Mouse (Mus musculus) c-Kit-positive CD71-positive TER-119-positive erythroid progenitor cells, embryonic 14.5 days (primary cell): ENCODE data around the gene Pip4k2a.
A peak's percentile ranks its signal among the peaks of the same experiment; 100 is the strongest.

Source experiments
- DNase-seq: peaks from one replicate; pipeline ENCODE4 v3.0.0-alpha.2; 2013; ENCODE audit warnings: low spot score

The Pip4k2a gene

DNA sequence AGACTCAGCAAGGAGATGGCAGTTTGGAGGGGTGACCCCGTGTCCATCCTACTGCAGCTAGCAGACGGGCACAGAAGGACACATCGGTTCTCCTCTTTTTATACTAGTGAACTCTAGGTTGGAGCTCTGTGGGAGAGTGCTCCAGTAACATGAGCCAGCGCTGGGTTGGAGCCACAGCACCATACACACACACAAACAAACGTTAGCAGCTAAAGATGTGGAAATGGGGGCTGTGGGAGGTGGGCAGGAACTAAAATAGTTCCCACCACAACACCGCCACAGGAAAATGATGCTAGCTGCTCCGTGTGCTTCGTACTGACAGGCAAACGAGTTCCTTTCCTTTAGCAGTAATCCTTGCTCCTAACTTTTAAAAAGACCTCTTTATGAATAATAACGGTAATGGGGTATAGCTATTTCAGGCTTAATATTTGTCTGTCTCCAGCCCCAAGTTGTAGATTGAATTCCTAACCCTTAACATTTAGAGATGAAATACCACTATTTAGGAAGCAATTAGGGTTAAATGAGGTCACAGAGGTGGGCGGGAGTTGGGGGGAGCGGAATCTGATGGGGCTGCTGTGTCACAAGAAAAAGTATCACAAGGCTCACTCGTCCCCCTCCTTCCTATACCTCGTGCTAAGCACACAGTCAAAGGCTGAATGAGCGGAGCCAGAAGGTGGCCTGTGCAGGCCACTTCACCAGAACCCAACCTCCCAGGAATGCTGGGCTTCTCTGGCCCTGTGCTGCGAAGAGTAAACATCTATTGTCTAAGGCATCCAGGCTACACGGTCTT, 73.9 kb downstream of the Pip4k2a start:
- DNase-seq = no peak

DNA sequence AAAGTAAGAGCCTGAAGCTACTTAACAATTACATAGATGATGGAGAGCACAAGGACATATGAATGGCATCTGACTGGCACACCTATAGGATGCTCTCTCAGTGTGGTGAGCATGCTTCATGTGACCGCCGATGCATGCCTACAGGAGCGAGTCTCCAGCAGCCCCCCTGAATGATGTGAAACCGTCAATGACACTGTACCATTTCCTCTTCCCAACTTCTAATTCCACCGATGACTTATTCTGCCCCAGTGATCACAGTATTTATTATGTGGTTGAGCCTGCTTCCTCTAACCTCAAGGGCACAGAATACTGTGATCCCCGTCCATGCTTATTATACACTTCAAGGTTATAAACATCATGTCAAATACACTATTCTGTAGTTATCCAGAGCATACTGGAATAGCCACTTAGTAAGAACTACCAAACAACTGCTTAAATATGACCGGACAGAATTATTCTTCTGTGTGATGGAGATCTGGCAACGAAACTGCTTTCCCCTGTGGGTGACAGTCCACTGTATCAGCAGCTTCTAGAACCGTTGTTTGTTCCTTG, 74.8 kb downstream of the Pip4k2a start:
- DNase-seq = no peak

DNA sequence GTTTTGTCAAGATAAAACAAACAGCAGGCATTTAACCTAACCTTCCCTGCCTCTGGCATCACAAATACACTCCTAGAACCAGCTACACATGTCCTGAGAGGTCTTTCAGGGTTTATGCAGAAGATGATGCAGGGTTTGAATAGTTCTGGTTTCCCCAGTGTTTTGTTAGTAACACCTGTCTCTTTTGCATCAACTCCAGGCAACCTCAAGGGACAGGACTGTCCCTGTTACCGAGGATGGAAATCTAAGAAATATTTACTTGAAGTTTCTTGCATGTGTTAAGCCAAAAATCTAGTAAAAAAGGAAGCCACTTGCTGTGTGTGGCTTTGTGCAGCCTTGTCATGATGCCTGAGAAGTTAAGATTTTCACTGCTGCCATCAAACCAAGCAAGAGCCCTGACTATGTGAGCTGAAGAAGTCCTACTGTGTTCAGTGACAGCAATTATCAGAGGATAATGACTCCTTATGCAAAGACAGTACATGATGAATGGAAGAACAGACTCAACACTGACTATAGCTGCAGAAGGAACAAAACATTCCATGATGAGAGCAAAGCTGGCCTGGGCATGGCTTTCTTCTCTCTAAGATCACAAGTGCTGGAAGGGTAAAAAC, 76.3 kb downstream of the Pip4k2a start:
- DNase-seq = no peak

DNA sequence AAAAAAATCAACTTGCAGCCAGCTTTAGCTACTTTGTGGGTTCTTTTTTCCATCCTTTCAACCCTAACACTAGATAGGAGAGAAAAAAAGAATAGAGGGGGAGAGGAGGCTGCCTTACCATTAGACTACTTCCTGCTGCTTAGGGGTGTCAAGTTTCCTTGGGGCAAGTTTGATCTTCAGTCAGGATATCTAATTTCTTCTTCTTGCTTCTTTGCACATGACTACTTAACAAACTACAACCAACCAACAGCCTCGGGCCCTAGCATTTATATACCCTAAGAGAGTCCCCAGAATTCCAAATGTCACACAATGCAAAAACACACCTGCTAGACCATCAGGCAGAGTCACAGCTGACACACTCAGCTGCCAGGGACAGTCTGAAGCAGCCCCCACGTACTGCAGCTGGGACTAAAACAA, 77.5 kb downstream of the Pip4k2a start:
- no peak for DNase-seq

DNA sequence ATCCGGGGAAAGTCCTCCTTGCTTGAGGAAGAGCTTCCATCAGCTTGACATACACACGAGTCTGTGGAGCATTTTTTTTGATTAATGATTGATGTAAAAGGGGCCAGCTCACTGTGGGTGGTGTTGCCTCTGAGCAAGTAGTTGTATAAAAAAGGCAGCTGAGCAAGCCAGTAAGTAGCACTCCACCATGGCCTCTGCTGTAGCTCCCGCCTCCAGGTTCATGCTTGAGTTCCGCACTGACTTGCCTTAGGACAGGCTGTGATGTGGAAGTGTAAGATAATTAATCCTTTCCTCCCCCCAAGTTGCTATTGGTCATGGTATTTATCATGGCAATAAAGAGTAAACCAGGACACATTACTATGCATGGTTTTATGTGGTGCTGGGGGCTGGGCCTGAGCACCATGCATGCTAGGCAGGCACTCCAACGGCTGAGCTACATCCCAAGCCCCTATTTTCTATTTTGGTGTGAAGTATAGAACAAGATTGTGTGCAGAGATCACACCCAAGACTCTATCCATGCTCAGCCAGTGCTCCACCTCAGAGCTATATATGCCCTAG, 78.0 kb downstream of the Pip4k2a start:
- DNase-seq = no peak

DNA sequence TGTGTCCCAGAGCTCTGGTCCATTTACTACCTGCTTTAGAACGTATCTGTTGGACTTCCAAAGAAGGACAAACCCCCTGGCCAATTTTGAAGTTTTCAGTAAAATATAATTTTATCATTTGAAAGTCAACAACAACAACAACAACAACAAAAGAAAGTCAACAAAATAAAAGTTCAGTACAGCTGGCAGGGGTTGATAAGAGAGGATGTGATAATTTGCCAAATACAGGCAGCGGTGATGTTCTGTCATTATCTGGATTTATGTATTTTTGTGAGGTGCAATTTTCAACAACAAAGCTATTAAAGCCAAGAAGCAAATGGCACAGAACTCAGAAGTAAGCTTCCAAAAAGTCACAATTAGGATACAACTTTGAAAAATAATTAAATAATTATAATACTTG, 80.1 kb downstream of the Pip4k2a start:
- DNase-seq = peak; percentile 61

DNA sequence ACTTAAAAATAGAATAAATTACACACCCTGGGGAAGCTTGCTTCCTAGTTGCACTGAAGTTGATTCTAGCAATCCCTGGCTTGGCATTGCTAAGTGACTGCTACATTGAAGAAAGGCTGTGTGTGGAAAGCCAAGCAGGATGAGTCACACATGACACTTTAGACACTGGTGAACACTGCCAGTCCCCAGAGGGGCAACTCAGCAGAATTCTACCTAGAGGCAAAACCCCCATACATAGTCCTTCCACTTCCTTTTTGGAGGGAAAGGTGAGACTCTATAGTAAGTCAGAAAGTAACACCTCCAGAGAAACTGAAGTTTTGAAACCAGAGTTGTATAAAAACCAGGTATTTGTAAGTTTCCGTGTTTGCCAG, 80.6 kb downstream of the Pip4k2a start:
- DNase-seq = no peak

DNA sequence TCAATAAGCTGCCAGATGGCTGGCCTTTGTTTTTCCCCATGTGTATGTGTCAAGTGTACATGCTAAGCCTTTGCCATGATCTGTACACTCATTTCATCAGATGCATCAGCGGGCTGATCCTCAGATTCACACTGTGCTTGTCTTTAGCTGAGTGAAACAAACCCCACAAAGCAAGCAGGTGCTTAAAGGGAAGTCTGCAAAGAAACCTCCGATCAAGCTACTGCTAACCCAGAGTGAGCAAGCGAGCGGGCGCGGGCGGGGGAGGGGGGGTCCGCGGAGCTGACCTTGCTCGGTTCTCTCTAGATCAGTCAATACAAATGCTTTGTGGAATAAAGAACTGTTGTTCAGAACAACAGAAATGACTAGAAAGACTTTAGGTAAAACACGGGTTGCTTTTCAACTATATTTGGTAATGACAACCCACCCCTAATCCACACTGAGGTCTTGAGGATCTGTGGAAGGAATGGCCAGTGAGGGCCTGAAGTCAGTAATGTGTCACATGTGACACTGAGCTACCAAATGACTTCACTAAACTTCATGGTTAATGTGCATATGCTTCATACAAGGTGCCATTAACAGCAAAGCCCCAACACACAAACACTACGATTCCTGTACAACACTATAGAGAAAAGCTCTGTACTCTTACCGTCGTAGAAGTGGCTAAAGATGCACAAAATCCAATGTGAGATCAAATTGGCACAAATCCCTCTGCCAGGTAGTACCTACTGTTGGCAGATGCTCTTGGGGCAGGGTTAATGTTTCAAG, 81.1 kb downstream of the Pip4k2a start:
- no peak for DNase-seq

DNA sequence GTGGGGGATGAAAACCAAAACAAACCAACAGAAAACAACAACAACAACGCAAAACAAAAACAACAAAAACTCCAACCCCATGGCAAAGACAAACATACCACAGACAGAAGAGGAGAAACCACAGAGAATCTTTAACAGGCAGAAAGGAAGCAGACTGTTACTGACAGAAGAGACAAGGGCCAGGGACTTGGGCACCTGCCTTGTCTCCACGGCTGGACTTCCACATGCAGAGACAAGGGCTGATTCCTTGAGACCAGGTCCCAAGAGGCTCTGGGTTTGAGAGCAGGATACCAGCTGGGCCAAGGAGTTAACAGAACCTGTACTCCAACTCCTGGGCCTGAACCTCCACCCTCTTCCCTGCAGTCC, 81.9 kb downstream of the Pip4k2a start:
- no peak for DNase-seq

DNA sequence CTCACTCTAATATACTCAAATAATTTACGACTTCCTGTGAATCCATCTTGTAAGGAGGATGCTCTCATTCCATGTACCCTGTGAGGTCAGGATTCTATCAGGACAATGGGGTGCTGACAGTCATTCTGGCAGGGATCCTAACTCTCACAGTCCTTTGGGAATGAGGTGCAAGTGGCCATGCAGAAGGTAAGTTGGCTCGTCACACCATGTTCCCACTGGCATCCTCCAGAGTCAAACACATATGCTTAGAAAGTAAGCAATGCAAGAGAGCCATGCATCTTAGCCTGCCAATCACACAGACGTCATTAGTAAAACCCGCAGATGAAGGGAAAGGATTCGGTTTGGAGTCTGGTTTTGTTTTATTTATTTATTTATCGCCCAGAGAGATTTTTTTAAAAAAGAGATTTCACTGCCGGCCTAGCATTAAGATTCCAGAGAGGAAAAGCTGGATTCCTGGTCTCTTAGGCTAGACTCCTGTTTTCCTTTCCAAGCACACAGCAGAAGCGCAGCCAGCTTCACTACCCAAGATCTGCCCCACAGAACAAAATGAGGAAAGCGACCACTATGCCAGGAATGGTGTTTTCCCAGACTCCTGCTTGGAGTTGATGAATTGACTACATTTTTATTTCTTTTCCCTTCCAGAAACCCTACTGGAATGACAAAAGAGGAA, 82.4 kb downstream of the Pip4k2a start:
- no peak for DNase-seq

DNA sequence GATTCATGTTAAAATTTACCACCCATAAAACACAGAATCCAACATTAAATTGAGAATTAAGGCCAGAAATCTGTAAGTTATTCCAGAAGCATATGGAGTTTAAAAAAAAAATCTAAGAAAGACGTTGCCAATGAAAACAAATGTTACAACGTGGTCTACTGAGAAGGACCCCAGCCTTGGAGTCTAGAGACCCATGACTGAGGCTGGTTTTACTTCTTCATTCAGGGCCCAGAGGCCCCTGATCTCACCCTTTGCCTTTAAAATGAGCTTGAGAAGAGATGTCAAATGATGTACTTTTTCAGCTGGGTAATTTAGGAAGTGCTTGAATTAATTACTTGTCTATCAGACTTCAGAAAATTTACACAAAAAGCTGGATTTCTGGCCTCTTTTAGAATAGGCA, 83.2 kb downstream of the Pip4k2a start:
- DNase-seq = no peak

DNA sequence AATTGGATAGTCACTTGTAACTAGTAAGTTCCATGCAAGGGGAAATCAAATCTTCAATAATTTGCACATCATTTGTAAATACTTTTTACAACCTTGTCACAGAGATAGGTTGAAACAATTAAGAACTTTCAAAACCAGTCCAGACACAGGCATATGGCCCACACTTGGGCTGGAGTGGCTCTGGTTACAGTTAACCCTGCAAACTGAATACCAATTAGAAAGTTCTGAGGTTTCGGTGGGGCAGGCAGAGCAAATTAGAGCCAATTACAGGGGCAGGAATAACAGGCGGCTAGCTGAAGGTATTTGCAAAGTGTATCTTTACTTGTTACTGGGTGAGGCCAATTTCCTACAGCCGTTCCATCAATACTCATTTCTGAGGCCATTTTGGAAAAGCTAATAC, 84.3 kb downstream of the Pip4k2a start:
- no peak for DNase-seq

DNA sequence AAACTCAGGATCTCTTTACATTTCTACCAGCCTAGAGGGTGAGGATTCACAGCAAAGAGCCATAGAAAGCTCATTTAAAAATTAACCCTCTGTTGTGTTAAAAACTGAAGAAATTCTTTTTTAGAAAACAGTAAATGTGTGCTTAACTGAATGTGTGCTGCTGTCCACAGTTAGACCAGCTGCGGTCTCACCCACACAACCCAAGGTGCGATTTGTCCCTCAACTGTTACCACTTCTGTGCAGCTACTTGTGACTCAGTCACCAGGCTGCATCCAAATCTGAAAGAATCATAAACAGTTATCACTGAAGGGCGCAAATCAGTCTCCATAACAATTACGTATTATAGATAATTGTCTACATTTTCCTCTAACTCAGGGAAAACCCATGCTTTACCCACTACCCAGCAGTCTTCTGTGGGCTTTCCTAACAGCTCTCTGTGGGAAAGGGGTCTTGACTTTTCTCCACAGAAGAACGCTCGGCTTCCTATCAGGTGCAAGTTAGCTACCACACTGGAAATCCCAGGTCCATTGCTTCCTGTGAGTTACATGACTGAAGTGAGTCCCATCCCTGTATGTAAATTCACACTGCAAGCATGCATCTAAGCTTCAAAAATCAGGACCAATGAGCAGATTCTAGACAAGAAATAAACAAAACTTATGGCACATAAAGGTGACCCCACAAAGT, 86.5 kb downstream of the Pip4k2a start:
- no peak for DNase-seq

DNA sequence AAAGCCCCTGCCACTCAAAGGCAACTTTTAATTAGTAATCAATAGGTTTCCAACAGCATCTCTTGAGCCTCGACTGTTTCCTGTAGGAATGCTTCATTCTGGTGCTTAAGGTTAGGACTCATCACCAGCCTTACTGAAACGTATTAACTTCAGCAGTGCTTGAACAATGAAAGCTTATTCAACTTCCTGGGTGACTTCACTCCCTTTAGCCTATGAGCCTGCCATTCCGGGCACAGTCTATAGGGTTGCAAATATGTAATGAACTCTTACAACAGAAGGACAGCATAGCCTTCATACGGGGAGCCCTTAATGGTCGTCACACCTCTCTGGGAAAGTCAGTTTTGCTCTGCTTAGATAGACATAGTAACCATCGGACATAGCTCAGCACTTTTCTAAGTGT, 87.7 kb downstream of the Pip4k2a start:
- no peak for DNase-seq

DNA sequence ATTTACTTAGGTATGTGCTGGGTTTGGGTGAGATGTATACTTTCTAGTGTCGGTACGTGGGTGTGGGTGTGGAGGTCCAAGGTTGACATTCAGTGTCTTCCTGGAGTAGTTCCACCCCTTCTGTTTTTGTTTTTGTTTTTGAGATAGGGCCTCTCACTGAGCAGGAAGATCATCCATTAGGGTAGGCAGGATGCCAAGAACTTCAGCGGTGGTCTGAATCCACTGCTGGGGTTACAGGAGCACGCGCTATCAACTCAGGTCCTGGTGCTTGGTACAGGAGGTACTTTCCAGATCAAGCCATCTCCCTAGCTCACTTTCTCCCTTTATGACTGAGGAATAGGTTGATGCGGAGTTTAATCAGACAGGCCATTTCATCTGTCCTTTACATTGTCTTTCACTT, 88.2 kb downstream of the Pip4k2a start:
- no peak for DNase-seq

DNA sequence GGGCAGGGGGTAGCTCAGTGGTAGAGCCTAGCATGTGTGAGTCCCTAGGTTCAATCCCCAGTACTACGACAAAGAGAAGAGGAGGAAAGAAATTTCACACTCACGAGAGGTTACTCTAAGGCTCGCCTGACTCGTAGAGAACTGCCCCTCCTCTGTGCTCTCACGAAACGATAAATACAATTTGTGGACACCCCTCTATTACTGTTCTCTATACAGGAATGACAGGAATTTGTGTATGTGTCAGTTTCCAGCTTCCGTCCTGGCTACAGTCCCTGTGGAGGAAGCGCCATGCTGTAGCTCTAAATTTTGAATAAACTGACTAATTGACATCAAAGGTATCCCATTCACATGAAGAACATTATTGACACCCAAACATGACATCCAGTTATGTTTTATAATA, 90.7 kb downstream of the Pip4k2a start:
- no peak for DNase-seq

DNA sequence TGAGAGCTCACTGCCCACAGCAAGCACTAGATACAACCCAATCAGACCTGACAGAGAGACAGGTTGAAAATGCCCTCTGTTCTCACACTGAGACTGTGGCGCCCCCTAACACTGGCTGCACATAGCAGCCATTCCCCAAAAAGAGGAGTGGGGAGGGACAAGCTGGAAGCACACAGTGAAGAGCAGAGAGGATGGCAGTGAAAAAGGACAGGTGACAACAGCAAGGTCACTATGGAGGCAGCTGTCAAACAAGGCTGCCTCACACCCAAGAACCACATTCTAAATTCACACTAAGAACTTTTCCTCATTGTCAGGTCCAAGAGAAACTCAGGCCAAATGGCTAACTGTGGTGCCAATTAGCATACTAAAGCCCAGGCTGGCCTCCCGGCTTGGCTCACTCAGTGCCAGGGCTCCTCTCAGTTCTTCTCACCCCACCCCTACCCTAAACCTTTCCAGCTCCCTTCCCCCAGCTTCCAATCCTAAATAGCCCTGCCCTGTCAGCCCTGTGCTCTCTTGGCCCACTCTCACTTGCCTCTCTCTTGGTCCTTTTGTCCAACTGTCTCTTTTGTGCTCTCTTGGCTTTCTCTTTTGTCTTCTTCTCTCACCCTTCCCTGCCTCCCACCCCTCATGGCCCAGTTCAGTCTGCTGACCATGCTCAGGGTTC, 91.4 kb downstream of the Pip4k2a start:
- no peak for DNase-seq

DNA sequence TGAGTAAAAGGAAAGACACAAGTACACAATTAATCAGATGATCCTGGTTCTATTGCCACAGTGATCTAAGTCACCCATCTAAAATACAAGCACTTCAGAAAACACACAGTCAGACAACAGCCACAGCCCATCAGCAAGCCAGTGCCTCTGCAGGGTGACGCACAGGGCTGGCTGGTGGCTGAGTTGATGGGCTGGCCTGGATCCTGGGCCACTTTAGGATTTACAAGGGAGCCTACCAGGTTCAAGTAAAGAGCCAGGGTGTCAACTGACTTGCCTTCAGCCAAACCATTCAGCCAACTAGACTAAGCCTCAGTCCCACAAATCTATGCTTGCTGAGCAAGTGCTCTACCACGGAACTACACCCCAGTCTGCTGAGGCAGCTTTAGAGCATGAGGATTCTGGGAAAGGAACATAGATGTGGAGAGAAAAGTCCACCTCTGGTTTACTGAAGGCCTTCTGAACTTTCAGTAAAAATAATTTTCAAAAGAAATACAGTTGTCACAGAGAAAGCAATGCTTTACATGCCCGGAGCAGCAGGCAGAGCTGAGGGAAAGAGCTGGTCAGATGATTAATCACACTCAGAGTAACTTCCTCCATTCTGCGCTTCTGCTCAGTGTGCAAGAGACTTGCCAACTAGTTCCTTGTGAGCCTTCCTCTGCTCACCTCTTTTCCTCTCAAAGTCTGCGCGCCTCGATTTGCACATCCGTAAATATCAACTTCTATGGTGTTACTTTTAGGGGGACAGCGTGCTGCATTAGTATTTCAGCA, 94.4 kb downstream of the Pip4k2a start:
- DNase-seq = no peak

DNA sequence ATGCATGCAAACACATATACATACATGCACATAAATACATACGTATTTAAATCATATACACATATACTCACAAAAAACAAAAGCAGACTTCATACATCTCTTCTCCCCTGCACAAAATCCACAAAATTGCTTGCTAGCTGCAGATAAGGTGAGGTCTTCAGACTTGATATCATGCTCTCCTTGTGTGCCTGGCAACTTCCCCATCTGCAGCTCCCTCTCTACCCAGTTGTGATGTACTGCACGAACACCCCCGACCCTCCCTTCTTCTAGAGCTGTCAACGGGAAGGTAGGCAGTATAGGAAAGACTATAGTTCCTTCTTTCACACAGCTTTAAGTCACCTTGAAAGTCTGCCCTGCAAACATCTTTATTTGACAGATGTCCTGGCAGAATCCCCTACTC, 96.8 kb downstream of the Pip4k2a start:
- DNase-seq = no peak

DNA sequence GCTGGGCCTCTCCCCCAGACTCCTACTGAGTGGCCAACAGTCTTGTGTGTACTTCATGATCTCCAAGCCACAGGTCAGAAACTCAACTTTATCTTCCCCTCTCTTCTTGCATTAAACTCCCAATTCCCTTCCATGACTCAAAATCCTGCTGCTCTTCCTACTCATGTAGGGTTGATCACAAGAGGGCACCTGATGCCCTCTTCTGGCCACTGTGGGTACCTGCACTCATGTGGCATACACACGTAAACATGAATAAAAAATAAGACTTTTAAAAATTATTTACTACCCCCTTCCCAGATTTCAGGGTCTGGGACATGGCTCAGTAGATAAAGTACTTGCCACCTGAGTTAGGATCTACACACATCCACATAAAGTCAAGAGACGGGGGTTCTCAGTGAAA, 97.3 kb downstream of the Pip4k2a start:
- no peak for DNase-seq
